Mouse (Mus musculus) lung, postnatal 0 days (tissue): ENCODE measurements around the gene Sh2b1. TPM values are rescaled to one million over a fixed set of nuclear protein-coding genes. Genes with fewer than 3 reads are reported as not detected.

Experiments
- ATAC-seq: fragments of 200-750 bp; cut with Nextera tagmentation; 2 replicates; pipeline ENCODE4 v1.8.0; 2017; ENCODE audit warnings: moderate library complexity
- DNase-seq: peaks from one replicate; pipeline ENCODE4 v3.0.0-alpha.2; 2016; ENCODE audit warnings: low spot score
- H3K27ac ChIP-seq: fragments of 300-500 bp; sonication (generic); 2 replicates; pipeline ENCODE4 v1.5.1; 2014; ENCODE audit warnings: antibody characterized with exemption, mild to moderate bottlenecking, low read length, mixed read lengths
- H3K27me3 ChIP-seq: fragments of 300-500 bp; sonication (generic); replicated peaks from 2 replicates; pipeline ENCODE4 v1.6.1; 2014; ENCODE audit warnings: low read length, mixed read lengths; ENCODE audit not compliant: insufficient read depth
- H3K36me3 ChIP-seq: fragments of 300-500 bp; sonication (generic); 2 replicates; pipeline ENCODE4 v1.6.1; 2014; ENCODE audit warnings: low read length, mixed read lengths; ENCODE audit not compliant: insufficient read depth
- H3K4me1 ChIP-seq: fragments of 300-500 bp; sonication (generic); 2 replicates; pipeline ENCODE4 v1.6.1; 2014; ENCODE audit warnings: antibody characterized with exemption, low read depth, low read length, mixed read lengths; ENCODE audit not compliant: insufficient read depth
- H3K4me2 ChIP-seq: fragments of 300-500 bp; sonication (generic); replicated peaks from 2 replicates; pipeline ENCODE4 v1.6.1; 2014; ENCODE audit warnings: low read depth, mild to moderate bottlenecking, low read length, moderate library complexity, mixed read lengths
- H3K4me3 ChIP-seq: fragments of 300-500 bp; sonication (generic); 2 replicates; pipeline ENCODE4 v1.5.1; 2014; ENCODE audit warnings: low read depth, low read length
- H3K9ac ChIP-seq: fragments of 300-500 bp; sonication (generic); replicated peaks from 2 replicates; pipeline ENCODE4 v1.6.1; 2014; ENCODE audit warnings: low read depth, mild to moderate bottlenecking
- H3K9me3 ChIP-seq: fragments of 300-500 bp; sonication (generic); 2 replicates; pipeline ENCODE4 v1.6.1; 2016; ENCODE audit warnings: low read length, mixed read lengths
- CTCF ChIP-seq: IDR thresholded peaks from 2 replicates; pipeline ENCODE4 v1.5.1; 2016; ENCODE audit warnings: antibody characterized with exemption, mild to moderate bottlenecking
- EP300 ChIP-seq: IDR thresholded peaks from 2 replicates; pipeline ENCODE4 v1.6.1; 2016; ENCODE audit warnings: antibody characterized with exemption, mild to moderate bottlenecking, control low read depth
- WGBS: fragments of 180-500 bp; shearing (Covaris S2); extraction: QIAGEN DNeasy Blood & Tissue Kit; methylation state at CpG from one replicate; pipeline ENCODE4 v1.1.7; 2014; 5-methylcytosine and 5-hydroxymethylcytosine counted together
- polyA plus RNA-seq: library from polyadenylated mRNA; unstranded; fragments of >200 nt; fragmentation: Nextera tagmentation; extraction: Ambion mirVana; gene quantifications from 2 replicates; pipeline ENCODE4 v1.2.1, GENCODE M21; 2015

Gene Sh2b1
- polyA plus RNA-seq, 1 experiment from 2014 or later = 25.6 TPM

GRCm38 (mm10) chr7:126463004-126463403, 12.2 kb downstream of the Sh2b1 start, which contains the start of gene Atp2a1:
TSS of gene Atp2a1 (minus strand) at chr7:126463108.
- 39% methylated on average over 5 of the region's 5 CpGs for WGBS
- H3K4me2 ChIP-seq = no peak within 1 kb of the TSS
- ATAC-seq = no peak

GRCm38 (mm10) chr7:126461626-126462025, 13.6 kb downstream of the Sh2b1 start:
- Histone ChIP-seq H3K27me3 (no peaks in the 10 kb centered on the region), H3K4me1 (no peaks in the 10 kb centered on the region), H3K9me3 (no peaks in the 10 kb centered on the region), H3K4me2 (no peak overlapping the region), H3K9ac (no peak overlapping the region), H3K36me3 (no peaks in the 10 kb centered on the region; the same call in 1 of the 2 replicates), H3K4me3 (no peak overlapping the region), H3K27ac (no peak overlapping the region)
- DNase-seq (no peak), ATAC-seq (no peak)
- WGBS = 61% methylated on average over 3 of the region's 3 CpGs
- TF ChIP-seq EP300 = no peak
- no peak for TF ChIP-seq CTCF

More at GRCm38 (mm10) chr7:126463004-126463403, 12.2 kb downstream of the Sh2b1 start, which contains the start of gene Atp2a1:
- Histone ChIP-seq H3K27me3 (no peaks in the 10 kb centered on the region), H3K9ac (no peak within 1 kb of the TSS; the same call in 1 of the 2 replicates), H3K36me3 (no peaks in the 10 kb centered on the region; the same call in none of the 2 replicates), H3K9me3 (no peaks in the 10 kb centered on the region), H3K4me3 (no peak within 1 kb of the TSS), H3K4me1 (no peaks in the 10 kb centered on the region), H3K27ac (no peak within 1 kb of the TSS)
- TF ChIP-seq CTCF (no peak), EP300 (no peak)
- DNase-seq = no peak

GRCm38 (mm10) chr7:126460623-126461399, 14.4 kb downstream of the Sh2b1 start:
- H3K9ac ChIP-seq = no peak overlapping the region
- no peak overlapping the region for H3K4me3 ChIP-seq
- no peak overlapping the region for H3K27ac ChIP-seq
- no peak for TF ChIP-seq EP300
- TF ChIP-seq CTCF = no peak
- WGBS = 47% methylated on average over 10 of the region's 10 CpGs
- H3K4me2 ChIP-seq = no peak overlapping the region
- DNase-seq (no peak), ATAC-seq (no peak)
- H3K36me3 ChIP-seq = no peaks in the 10 kb centered on the region
- no peaks in the 10 kb centered on the region for H3K9me3 ChIP-seq
- no peaks in the 10 kb centered on the region for H3K27me3 ChIP-seq
- no peaks in the 10 kb centered on the region for H3K4me1 ChIP-seq

GRCm38 (mm10) chr7:126458844-126459618, 16.2 kb downstream of the Sh2b1 start:
- no peak overlapping the region for H3K4me3 ChIP-seq
- no peaks in the 10 kb centered on the region for H3K27me3 ChIP-seq
- no peaks in the 10 kb centered on the region for H3K36me3 ChIP-seq
- no peak for ATAC-seq
- no peak for TF ChIP-seq EP300
- TF ChIP-seq CTCF = no peak
- no peak for DNase-seq
- no peaks in the 10 kb centered on the region for H3K4me1 ChIP-seq
- no peak overlapping the region for H3K4me2 ChIP-seq
- 71% methylated on average over 11 of the region's 11 CpGs for WGBS
- H3K9me3 ChIP-seq = no peaks in the 10 kb centered on the region
- no peak overlapping the region for H3K27ac ChIP-seq
- no peak overlapping the region for H3K9ac ChIP-seq

GRCm38 (mm10) chr7:126458225-126458624, 17.0 kb downstream of the Sh2b1 start:
- 69% methylated on average over 5 of the region's 5 CpGs for WGBS
- DNase-seq = no peak
- H3K9ac ChIP-seq = no peak overlapping the region
- TF ChIP-seq EP300 (no peak), CTCF (no peak)
- H3K9me3 ChIP-seq = no peaks in the 10 kb centered on the region
- H3K27me3 ChIP-seq = no peaks in the 10 kb centered on the region
- no peak overlapping the region for H3K4me2 ChIP-seq
- no peak overlapping the region for H3K27ac ChIP-seq
- H3K4me1 ChIP-seq = no peaks in the 10 kb centered on the region
- no peaks in the 10 kb centered on the region for H3K36me3 ChIP-seq
- ATAC-seq = no peak
- no peak overlapping the region for H3K4me3 ChIP-seq
